Mouse (Mus musculus): ENCODE data around the gene Myo3b. TPM values are rescaled to one million over a fixed set of nuclear protein-coding genes. Genes with fewer than 3 reads are reported as not detected.
A peak's percentile ranks its signal among the peaks of the same experiment; 100 is the strongest.
"Not testable (repeated sequence)": the region's sequence is repeated elsewhere in the genome, so short reads cannot be mapped to it uniquely, and the experiment has no call there.

The Myo3b gene
- polyA plus RNA-seq (2015; fragmentation: Nextera tagmentation; extraction: Ambion mirVana): 0.17 and 0.39 TPM in 2 replicates

- H3K27ac ChIP-seq (ENCODE audit: low read depth, low read length): no peak within 1 kb of the TSS
- no peak within 1 kb of the TSS for H3K4me3 ChIP-seq (ENCODE audit: low read length)
- 0 out of 2 replicates have a peak, but pooled peaks have one; percentile 30 for ATAC-seq
- no peak within 1 kb of the TSS for H3K4me2 ChIP-seq (ENCODE audit: low read length)
- no peaks in the 10 kb centered on the region for H3K9me3 ChIP-seq (ENCODE audit: control insufficient read depth, low read length)
- no peaks in the 10 kb centered on the region for H3K36me3 ChIP-seq (ENCODE audit: control insufficient read depth, insufficient read depth, low read length)
- 0 out of 2 replicates have a peak within 1 kb of the TSS, but pooled peaks have one; percentile 32 for H3K9ac ChIP-seq (ENCODE audit: low read depth, low read length)
- no peaks in the 10 kb centered on the region for H3K27me3 ChIP-seq (replicated peaks; ENCODE audit: control insufficient read depth, insufficient read depth, low read length)
- peaks cover 3% of the 10 kb centered on the region; the same call in 1 of the 2 replicates for H3K4me1 ChIP-seq (ENCODE audit: control insufficient read depth, insufficient read depth, low read depth, low read length)
- WGBS: 17% methylated on average over 7 of the region's 7 CpGs
These were observed at the start of gene Myo3b for GRCm38 (mm10) chr2:70038752-70039151. Myo3b (plus strand) TSS chr2:70039126.

GRCm38 (mm10) chr2:69989224-69989623 lies 49.7 kb upstream of the Myo3b start:
- Histone ChIP-seq H3K27me3 (replicated peaks; ENCODE audit: control insufficient read depth, insufficient read depth, low read length) (no peaks in the 10 kb centered on the region), H3K36me3 (ENCODE audit: control insufficient read depth, insufficient read depth, low read length) (peaks cover 25% of the 10 kb centered on the region), H3K4me2 (ENCODE audit: low read length) (no peak overlapping the region), H3K9me3 (ENCODE audit: control insufficient read depth, low read length) (no peaks in the 10 kb centered on the region), H3K4me3 (ENCODE audit: low read length) (no peak overlapping the region), H3K27ac (ENCODE audit: low read depth, low read length) (no peak overlapping the region), H3K9ac (ENCODE audit: low read depth, low read length) (no peak overlapping the region), H3K4me1 (ENCODE audit: control insufficient read depth, insufficient read depth, low read depth, low read length) (no peaks in the 10 kb centered on the region)
- ATAC-seq: no peak
- WGBS: 91% methylated on average over 6 of the region's 6 CpGs

GRCm38 (mm10) chr2:69990647-69991046 lies 48.3 kb upstream of the Myo3b start:
- peaks cover 25% of the 10 kb centered on the region for H3K36me3 ChIP-seq (ENCODE audit: control insufficient read depth, insufficient read depth, low read length)
- 51% methylated on average over 2 of the region's 2 CpGs for WGBS

GRCm38 (mm10) chr2:69994082-69994736 lies 44.7 kb upstream of the Myo3b start:
- not testable (repeated sequence) for H3K27ac ChIP-seq (ENCODE audit: low read depth, low read length); H3K27me3 ChIP-seq (replicated peaks; ENCODE audit: control insufficient read depth, insufficient read depth, low read length); H3K4me1 ChIP-seq (ENCODE audit: control insufficient read depth, insufficient read depth, low read depth, low read length); ATAC-seq; H3K4me3 ChIP-seq (ENCODE audit: low read length); H3K9me3 ChIP-seq (ENCODE audit: control insufficient read depth, low read length); H3K9ac ChIP-seq (ENCODE audit: low read depth, low read length); H3K4me2 ChIP-seq (ENCODE audit: low read length)
- 90% methylated on average over 3 of the region's 3 CpGs for WGBS
- peaks cover 25% of the 10 kb centered on the region for H3K36me3 ChIP-seq (ENCODE audit: control insufficient read depth, insufficient read depth, low read length)

More at GRCm38 (mm10) chr2:69990647-69991046, 48.3 kb upstream of the Myo3b start:
- Histone ChIP-seq H3K4me2 (ENCODE audit: low read length) (no peak overlapping the region), H3K27ac (ENCODE audit: low read depth, low read length) (no peak overlapping the region), H3K27me3 (replicated peaks; ENCODE audit: control insufficient read depth, insufficient read depth, low read length) (no peaks in the 10 kb centered on the region), H3K9me3 (ENCODE audit: control insufficient read depth, low read length) (no peaks in the 10 kb centered on the region), H3K4me3 (ENCODE audit: low read length) (no peak overlapping the region), H3K9ac (ENCODE audit: low read depth, low read length) (no peak overlapping the region), H3K4me1 (ENCODE audit: control insufficient read depth, insufficient read depth, low read depth, low read length) (no peaks in the 10 kb centered on the region)
- no peak for ATAC-seq

- no peaks in the 10 kb centered on the region for H3K9me3 ChIP-seq (ENCODE audit: control insufficient read depth, low read length)
- no peaks in the 10 kb centered on the region for H3K27me3 ChIP-seq (replicated peaks; ENCODE audit: control insufficient read depth, insufficient read depth, low read length)
These were observed 44.1 kb upstream of the Myo3b start for GRCm38 (mm10) chr2:69994779-69995178.

GRCm38 (mm10) chr2:69999097-69999770 lies 39.7 kb upstream of the Myo3b start:
- H3K4me3 ChIP-seq (ENCODE audit: low read length): no peak overlapping the region
- H3K4me2 ChIP-seq (ENCODE audit: low read length): no peak overlapping the region
- no peak overlapping the region for H3K9ac ChIP-seq (ENCODE audit: low read depth, low read length)
- H3K27me3 ChIP-seq (replicated peaks; ENCODE audit: control insufficient read depth, insufficient read depth, low read length): no peaks in the 10 kb centered on the region
- no peak for ATAC-seq
- H3K27ac ChIP-seq (ENCODE audit: low read depth, low read length): no peak overlapping the region
- H3K9me3 ChIP-seq (ENCODE audit: control insufficient read depth, low read length): no peaks in the 10 kb centered on the region
- WGBS: 69% methylated on average over 7 of the region's 7 CpGs
- no peaks in the 10 kb centered on the region for H3K4me1 ChIP-seq (ENCODE audit: control insufficient read depth, insufficient read depth, low read depth, low read length)
- H3K36me3 ChIP-seq (ENCODE audit: control insufficient read depth, insufficient read depth, low read length): peaks cover 8% of the 10 kb centered on the region

More at GRCm38 (mm10) chr2:69994779-69995178, 44.1 kb upstream of the Myo3b start:
- Histone ChIP-seq H3K9ac (ENCODE audit: low read depth, low read length) (no peak overlapping the region), H3K4me3 (ENCODE audit: low read length) (no peak overlapping the region), H3K36me3 (ENCODE audit: control insufficient read depth, insufficient read depth, low read length) (peaks cover 20% of the 10 kb centered on the region), H3K4me2 (ENCODE audit: low read length) (no peak overlapping the region), H3K4me1 (ENCODE audit: control insufficient read depth, insufficient read depth, low read depth, low read length) (no peaks in the 10 kb centered on the region), H3K27ac (ENCODE audit: low read depth, low read length) (no peak overlapping the region)
- 84% methylated on average over 2 of the region's 2 CpGs for WGBS
- ATAC-seq: no peak

- Histone ChIP-seq H3K27ac (ENCODE audit: low read depth, low read length) (no peak overlapping the region), H3K4me3 (ENCODE audit: low read length) (no peak overlapping the region), H3K4me1 (ENCODE audit: control insufficient read depth, insufficient read depth, low read depth, low read length) (no peaks in the 10 kb centered on the region), H3K4me2 (ENCODE audit: low read length) (no peak overlapping the region), H3K27me3 (replicated peaks; ENCODE audit: control insufficient read depth, insufficient read depth, low read length) (no peaks in the 10 kb centered on the region), H3K9me3 (ENCODE audit: control insufficient read depth, low read length) (no peaks in the 10 kb centered on the region), H3K9ac (ENCODE audit: low read depth, low read length) (no peak overlapping the region), H3K36me3 (ENCODE audit: control insufficient read depth, insufficient read depth, low read length) (peaks cover 11% of the 10 kb centered on the region)
- 81% methylated on average over 6 of the region's 6 CpGs for WGBS
- ATAC-seq: no peak
These were observed 38.6 kb upstream of the Myo3b start for GRCm38 (mm10) chr2:70000316-70000715.

- Histone ChIP-seq H3K27me3 (replicated peaks; ENCODE audit: control insufficient read depth, insufficient read depth, low read length) (no peaks in the 10 kb centered on the region), H3K4me3 (ENCODE audit: low read length) (no peak overlapping the region), H3K4me2 (ENCODE audit: low read length) (no peak overlapping the region), H3K9me3 (ENCODE audit: control insufficient read depth, low read length) (no peaks in the 10 kb centered on the region), H3K9ac (ENCODE audit: low read depth, low read length) (no peak overlapping the region), H3K36me3 (ENCODE audit: control insufficient read depth, insufficient read depth, low read length) (peaks cover 10% of the 10 kb centered on the region), H3K4me1 (ENCODE audit: control insufficient read depth, insufficient read depth, low read depth, low read length) (no peaks in the 10 kb centered on the region), H3K27ac (ENCODE audit: low read depth, low read length) (no peak overlapping the region)
- WGBS: 85% methylated on average over 2 of the region's 2 CpGs
- ATAC-seq: peak; percentile 37; the same call in 1 of the 2 replicates
These were observed 32.4 kb upstream of the Myo3b start for GRCm38 (mm10) chr2:70006492-70006891.

- no peak for ATAC-seq
- Histone ChIP-seq H3K27ac (ENCODE audit: low read depth, low read length) (no peak overlapping the region), H3K4me3 (ENCODE audit: low read length) (no peak overlapping the region), H3K36me3 (ENCODE audit: control insufficient read depth, insufficient read depth, low read length) (peaks cover 10% of the 10 kb centered on the region), H3K9ac (ENCODE audit: low read depth, low read length) (no peak overlapping the region), H3K27me3 (replicated peaks; ENCODE audit: control insufficient read depth, insufficient read depth, low read length) (no peaks in the 10 kb centered on the region), H3K4me1 (ENCODE audit: control insufficient read depth, insufficient read depth, low read depth, low read length) (no peaks in the 10 kb centered on the region), H3K9me3 (ENCODE audit: control insufficient read depth, low read length) (no peaks in the 10 kb centered on the region), H3K4me2 (ENCODE audit: low read length) (no peak overlapping the region)
- WGBS: 97% methylated on average over 8 of the region's 8 CpGs
These were observed 26.0 kb upstream of the Myo3b start for GRCm38 (mm10) chr2:70012941-70013340.
